Mouse (Mus musculus): ENCODE results near the gene Prrt2. TPM values are rescaled to one million over a fixed set of nuclear protein-coding genes. Genes with fewer than 3 reads are reported as not detected.

Prrt2 gene
- polyA plus RNA-seq, 1 experiment, result not detected

- H3K4me1 ChIP-seq (ENCODE audit: control insufficient read depth, insufficient read depth, low read length), result peaks cover 24% of the 10 kb centered on the region
- TF ChIP-seq CTCF (IDR thresholded peaks at IDR 0.05; ENCODE audit: low read depth, low read length), result no peak
- TF ChIP-seq POLR2A (IDR thresholded peaks at IDR 0.05; ENCODE audit: borderline replicate concordance, low read depth, low read length), result no peak
- no peak overlapping the region for H3K27ac ChIP-seq (ENCODE audit: insufficient read depth, low read depth, low read length)
- no peak overlapping the region for H3K4me3 ChIP-seq (ENCODE audit: insufficient read depth, low read length)
Measured at GRCm38 (mm10) chr7:127020491-127020890, 520 bp downstream of the Prrt2 start.

DNA sequence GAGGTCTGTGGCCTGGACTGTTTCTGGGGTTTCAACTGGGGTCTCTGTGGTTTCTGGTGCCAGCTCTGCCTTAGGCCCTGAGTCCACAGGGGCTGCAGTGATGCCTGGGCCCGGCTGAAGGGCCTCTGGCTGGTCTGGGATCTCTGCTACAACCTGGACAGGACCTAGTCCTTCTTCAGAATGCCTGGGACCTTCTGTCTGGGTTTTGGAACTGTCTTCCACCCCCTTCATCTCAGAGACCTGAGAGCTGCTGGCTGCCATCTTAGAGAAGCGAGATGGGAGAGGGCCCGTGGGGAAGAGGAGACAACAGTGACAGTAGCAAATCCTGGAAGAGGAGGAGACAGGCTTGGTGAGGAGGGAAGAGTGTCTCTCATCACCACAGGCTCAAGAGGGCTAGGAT, 980 bp downstream of the Prrt2 start:
- Histone ChIP-seq H3K4me3 (ENCODE audit: insufficient read depth, low read length) (no peak overlapping the region), H3K27ac (ENCODE audit: insufficient read depth, low read depth, low read length) (no peak overlapping the region), H3K4me1 (ENCODE audit: control insufficient read depth, insufficient read depth, low read length) (peaks cover 29% of the 10 kb centered on the region)
- TF ChIP-seq POLR2A (IDR thresholded peaks at IDR 0.05; ENCODE audit: borderline replicate concordance, low read depth, low read length), result no peak
- no peak for TF ChIP-seq CTCF (IDR thresholded peaks at IDR 0.05; ENCODE audit: low read depth, low read length)

GRCm38 (mm10) chr7:127019306-127019960, 1.6 kb downstream of the Prrt2 start:
- TF ChIP-seq CTCF (IDR thresholded peaks at IDR 0.05; ENCODE audit: low read depth, low read length) (no peak), POLR2A (IDR thresholded peaks at IDR 0.05; ENCODE audit: borderline replicate concordance, low read depth, low read length) (no peak)
- Histone ChIP-seq H3K4me3 (ENCODE audit: insufficient read depth, low read length) (no peak overlapping the region), H3K4me1 (ENCODE audit: control insufficient read depth, insufficient read depth, low read length) (peaks cover 30% of the 10 kb centered on the region), H3K27ac (ENCODE audit: insufficient read depth, low read depth, low read length) (no peak overlapping the region)

DNA sequence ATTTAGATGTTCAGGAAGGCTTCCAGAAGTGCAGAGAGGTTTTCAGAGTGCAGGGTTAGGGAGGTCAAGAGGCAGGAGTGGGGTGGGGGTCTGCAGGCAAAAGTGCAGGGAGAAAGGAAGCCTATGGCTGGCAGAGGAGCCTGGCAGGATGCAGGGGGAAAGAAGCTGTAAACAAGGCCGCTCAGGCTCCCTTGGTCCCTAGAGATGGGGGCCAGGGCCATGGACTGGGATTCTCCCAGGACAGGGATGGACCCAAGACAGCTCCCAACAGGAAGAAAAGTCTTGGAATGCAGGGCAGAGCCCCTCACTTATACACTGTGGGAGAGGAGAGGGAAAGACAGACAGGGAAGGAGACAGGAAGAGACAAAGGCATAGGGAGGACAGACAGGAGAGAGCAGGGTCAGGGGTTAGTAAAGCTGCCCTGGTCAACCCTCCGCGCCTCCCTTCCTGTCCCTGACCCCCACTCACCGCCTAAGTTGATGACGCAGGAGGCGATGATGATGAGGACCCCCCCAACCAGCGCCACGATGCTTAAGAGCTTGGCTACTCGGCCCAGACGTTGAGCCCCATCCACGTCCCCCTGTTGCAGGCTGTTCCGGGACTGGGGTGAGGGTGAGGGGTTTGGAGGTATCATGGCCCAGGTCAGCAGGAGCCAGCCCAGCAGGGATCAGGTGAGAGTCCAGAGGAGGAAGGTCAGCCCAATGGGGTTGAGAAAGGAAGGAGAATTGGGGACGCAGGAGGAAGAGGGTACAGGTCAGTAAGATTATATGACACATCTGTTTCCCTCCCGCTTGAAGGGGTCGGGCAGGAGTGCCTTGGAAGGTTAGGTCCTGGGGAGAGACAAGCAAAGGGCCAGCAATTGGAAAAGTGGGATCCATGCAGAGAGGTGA, 2.4 kb downstream of the Prrt2 start:
- TF ChIP-seq POLR2A (IDR thresholded peaks at IDR 0.05; ENCODE audit: borderline replicate concordance, low read depth, low read length) (no peak), CTCF (IDR thresholded peaks at IDR 0.05; ENCODE audit: low read depth, low read length) (no peak)
- Histone ChIP-seq H3K4me3 (ENCODE audit: insufficient read depth, low read length) (no peak overlapping the region), H3K4me1 (ENCODE audit: control insufficient read depth, insufficient read depth, low read length) (peaks cover 28% of the 10 kb centered on the region), H3K27ac (ENCODE audit: insufficient read depth, low read depth, low read length) (no peak overlapping the region)

GRCm38 (mm10) chr7:127017950-127018345, 3.1 kb downstream of the Prrt2 start:
- TF ChIP-seq POLR2A (IDR thresholded peaks at IDR 0.05; ENCODE audit: borderline replicate concordance, low read depth, low read length) (no peak), CTCF (IDR thresholded peaks at IDR 0.05; ENCODE audit: low read depth, low read length) (no peak)
- Histone ChIP-seq H3K4me1 (ENCODE audit: control insufficient read depth, insufficient read depth, low read length) (peaks cover 27% of the 10 kb centered on the region), H3K4me3 (ENCODE audit: insufficient read depth, low read length) (no peak overlapping the region), H3K27ac (ENCODE audit: insufficient read depth, low read depth, low read length) (no peak overlapping the region)

GRCm38 (mm10) chr7:127016971-127017949, 3.8 kb downstream of the Prrt2 start, which contains the start of gene Pagr1a:
Pagr1a (minus strand) TSS chr7:127017352.
- Histone ChIP-seq H3K4me1 (ENCODE audit: control insufficient read depth, insufficient read depth, low read length) (peaks cover 27% of the 10 kb centered on the region), H3K27ac (ENCODE audit: insufficient read depth, low read depth, low read length) (peak within 1 kb of the TSS; percentile 84), H3K4me3 (ENCODE audit: insufficient read depth, low read length) (peak within 1 kb of the TSS; percentile 74)
- no peak for TF ChIP-seq POLR2A (IDR thresholded peaks at IDR 0.05; ENCODE audit: borderline replicate concordance, low read depth, low read length)
- peak; percentile 99 for TF ChIP-seq CTCF (IDR thresholded peaks at IDR 0.05; ENCODE audit: low read depth, low read length)

DNA sequence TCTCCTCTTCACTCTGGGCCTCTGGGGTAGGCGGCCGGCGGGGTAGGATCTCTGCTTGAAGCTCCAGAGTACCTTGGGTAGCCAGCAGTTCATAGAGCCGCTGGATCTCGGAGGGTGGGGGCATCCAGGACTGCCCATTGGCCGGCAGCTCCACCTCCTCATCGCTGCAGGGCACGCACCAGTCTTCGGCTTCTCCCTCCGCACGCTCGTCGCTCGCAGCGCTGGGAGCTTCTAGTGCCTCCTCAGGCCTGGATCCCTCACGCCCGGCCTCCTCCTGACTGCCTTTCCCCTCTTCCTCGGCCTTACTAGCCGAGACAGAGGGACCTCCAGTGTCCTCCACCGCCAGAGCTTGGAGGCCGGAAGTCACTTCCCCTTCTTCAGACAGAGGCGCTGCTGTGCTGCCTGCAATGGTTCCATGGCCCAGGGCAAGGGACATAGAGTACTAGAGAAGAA, 4.5 kb downstream of the Prrt2 start:
- peak overlapping the region; percentile 74 for H3K4me3 ChIP-seq (ENCODE audit: insufficient read depth, low read length)
- peak overlapping the region; percentile 84 for H3K27ac ChIP-seq (ENCODE audit: insufficient read depth, low read depth, low read length)
- peaks cover 29% of the 10 kb centered on the region for H3K4me1 ChIP-seq (ENCODE audit: control insufficient read depth, insufficient read depth, low read length)
- TF ChIP-seq CTCF (IDR thresholded peaks at IDR 0.05; ENCODE audit: low read depth, low read length) (no peak), POLR2A (IDR thresholded peaks at IDR 0.05; ENCODE audit: borderline replicate concordance, low read depth, low read length) (no peak)

GRCm38 (mm10) chr7:127016481-127016485, 4.7 kb downstream of the Prrt2 start, which contains the start of gene Pagr1b:
Pagr1b (minus strand) TSS chr7:127016484.
- H3K4me3 ChIP-seq (ENCODE audit: insufficient read depth, low read length), result peak within 1 kb of the TSS; percentile 74
- peaks cover 31% of the 10 kb centered on the region for H3K4me1 ChIP-seq (ENCODE audit: control insufficient read depth, insufficient read depth, low read length)
- peak within 1 kb of the TSS; percentile 84 for H3K27ac ChIP-seq (ENCODE audit: insufficient read depth, low read depth, low read length)
- TF ChIP-seq CTCF (IDR thresholded peaks at IDR 0.05; ENCODE audit: low read depth, low read length) (no peak), POLR2A (IDR thresholded peaks at IDR 0.05; ENCODE audit: borderline replicate concordance, low read depth, low read length) (no peak)

DNA sequence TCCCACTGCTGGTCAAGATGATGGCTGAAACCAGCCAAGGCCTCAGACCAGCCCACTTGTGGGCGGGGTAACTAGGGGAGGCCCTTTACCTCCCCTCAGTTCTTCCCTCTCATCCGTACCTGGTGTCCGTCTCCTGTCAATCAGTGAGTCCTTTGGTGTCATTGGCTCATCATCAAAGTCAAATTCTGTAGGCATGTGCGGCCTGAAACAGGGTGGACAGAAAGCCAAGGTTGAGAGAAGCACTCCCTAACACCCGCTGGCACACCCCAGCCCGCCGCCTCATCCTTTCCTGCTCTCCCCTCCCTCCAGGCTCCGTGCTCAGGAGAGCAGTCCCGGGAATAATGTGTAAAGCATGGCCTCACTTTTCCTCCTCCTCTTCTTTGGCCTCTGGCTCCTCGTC, 4.9 kb downstream of the Prrt2 start:
- Histone ChIP-seq H3K4me1 (ENCODE audit: control insufficient read depth, insufficient read depth, low read length) (peaks cover 33% of the 10 kb centered on the region), H3K27ac (ENCODE audit: insufficient read depth, low read depth, low read length) (peak overlapping the region; percentile 84), H3K4me3 (ENCODE audit: insufficient read depth, low read length) (peak overlapping the region; percentile 74)
- no peak for TF ChIP-seq CTCF (IDR thresholded peaks at IDR 0.05; ENCODE audit: low read depth, low read length)
- no peak for TF ChIP-seq POLR2A (IDR thresholded peaks at IDR 0.05; ENCODE audit: borderline replicate concordance, low read depth, low read length)
